Mouse (Mus musculus): ENCODE data around the gene Slc9a8.

DNA sequence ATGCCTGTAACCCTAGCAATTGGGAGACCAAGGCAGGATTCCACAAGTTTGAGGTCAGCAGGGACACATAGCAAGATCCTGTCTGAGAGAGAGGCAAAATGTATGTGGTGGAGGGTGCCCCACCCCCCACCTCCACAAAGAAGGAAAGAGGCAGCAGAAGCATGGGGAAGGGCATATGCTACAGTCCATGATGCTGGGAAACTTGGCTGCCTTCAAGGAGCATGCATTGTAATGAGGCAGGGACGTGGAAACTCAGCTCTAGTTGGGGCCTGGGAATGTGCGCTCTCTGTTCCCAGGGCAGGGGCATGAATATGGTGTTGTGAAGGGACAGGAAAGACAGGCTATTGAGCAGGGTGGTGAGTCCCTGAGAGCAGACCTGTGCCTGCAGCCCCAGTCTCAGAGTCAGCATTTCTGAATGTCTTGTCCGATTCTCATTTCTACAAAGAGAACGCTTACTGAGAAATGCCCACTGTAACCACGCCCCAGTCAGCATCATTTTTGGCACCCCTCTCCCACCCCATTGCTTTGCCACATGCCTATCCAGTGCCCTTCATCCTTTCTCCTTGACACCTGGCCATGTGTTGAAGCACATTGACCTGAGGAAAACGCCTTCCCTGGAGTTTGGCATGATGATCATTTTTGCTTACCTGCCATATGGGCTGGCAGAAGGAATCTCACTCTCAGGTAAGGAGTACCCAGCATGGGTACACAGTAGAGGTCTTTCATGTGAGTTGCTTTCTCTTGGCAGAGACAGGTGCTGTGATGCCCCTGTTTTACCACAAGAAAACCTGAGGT, 37.8 kb downstream of the Slc9a8 start:
- TF ChIP-seq POLR2A (IDR thresholded peaks at IDR 0.05; ENCODE audit: low read depth, low read length) (no peak), CTCF (IDR thresholded peaks at IDR 0.05; ENCODE audit: extremely low read depth, insufficient read depth, insufficient read length, insufficient replicate concordance) (no peak)

Measured in spleen, adult 2 months (tissue).